Mouse (Mus musculus) induced T-regulatory cell, adult 2 months (primary cell): ENCODE data around the gene Myh10.
A peak's percentile ranks its signal among the peaks of the same experiment; 100 is the strongest.

ENCODE experiments used
- DNase-seq: peaks from one replicate; pipeline ENCODE4 v3.0.0-alpha.2; 2012; ENCODE audit warnings: low read depth

Gene Myh10

GRCm38 (mm10) chr11:68745374-68746200, 54.2 kb downstream of the Myh10 start:
- no peak for DNase-seq

- DNase-seq = no peak
These were observed 56.8 kb downstream of the Myh10 start for GRCm38 (mm10) chr11:68748121-68748520.

GRCm38 (mm10) chr11:68750206-68750605, 58.8 kb downstream of the Myh10 start:
- DNase-seq = no peak

- peak; percentile 37 for DNase-seq
These were observed 59.6 kb downstream of the Myh10 start for GRCm38 (mm10) chr11:68750938-68751337.

GRCm38 (mm10) chr11:68754283-68754682, 62.9 kb downstream of the Myh10 start:
- DNase-seq = no peak

GRCm38 (mm10) chr11:68756456-68757348, 65.3 kb downstream of the Myh10 start:
- DNase-seq = no peak

- no peak for DNase-seq
These were observed 68.3 kb downstream of the Myh10 start for GRCm38 (mm10) chr11:68759691-68760090.

GRCm38 (mm10) chr11:68761155-68761554, 69.8 kb downstream of the Myh10 start:
- DNase-seq = no peak

GRCm38 (mm10) chr11:68761664-68762063, 70.3 kb downstream of the Myh10 start:
- no peak for DNase-seq

- no peak for DNase-seq
These were observed 73.3 kb downstream of the Myh10 start for GRCm38 (mm10) chr11:68764622-68765021.

- DNase-seq = peak; percentile 3
These were observed 76.6 kb downstream of the Myh10 start for GRCm38 (mm10) chr11:68767762-68768542.

- peak; percentile 5 for DNase-seq
These were observed 78.6 kb downstream of the Myh10 start for GRCm38 (mm10) chr11:68769770-68770510.

GRCm38 (mm10) chr11:68776147-68776655, 84.8 kb downstream of the Myh10 start:
- no peak for DNase-seq

- no peak for DNase-seq
These were observed 86.6 kb downstream of the Myh10 start for GRCm38 (mm10) chr11:68777933-68778332.

- DNase-seq = no peak
These were observed 87.5 kb downstream of the Myh10 start for GRCm38 (mm10) chr11:68778855-68779254.

GRCm38 (mm10) chr11:68779735-68780465, 88.5 kb downstream of the Myh10 start:
- DNase-seq = no peak

GRCm38 (mm10) chr11:68780466-68781114, 89.2 kb downstream of the Myh10 start:
- no peak for DNase-seq

GRCm38 (mm10) chr11:68782336-68782735, 91.0 kb downstream of the Myh10 start:
- DNase-seq = no peak

GRCm38 (mm10) chr11:68785813-68786212, 94.5 kb downstream of the Myh10 start:
- no peak for DNase-seq

GRCm38 (mm10) chr11:68787222-68787621, 95.9 kb downstream of the Myh10 start:
- no peak for DNase-seq
